8 mouse cellular contexts compared by ENCODE assay signal in genomic region chr11:18871170-18872081, GRCm38 (mm10).
DNase-seq lines count a peak whose midpoint lies in the region; ATAC-seq lines count a peak whose summit lies in the region.

No protein-coding gene starts in this region.

- DNase-seq in ovary, postnatal 10 days (ENCODE audit: low spot score): peak; percentile 49
- no peak for DNase-seq in ovary, adult 18-20 months (ENCODE audit: low spot score)
- DNase-seq in cerebellum, postnatal 25 days: peak; percentile 81 to 87
- DNase-seq in layer of hippocampus, adult 18-20 months (ENCODE audit: low spot score in 2 of 2): no peak
- DNase-seq in left cerebral cortex, adult 18-20 months (ENCODE audit: low spot score in 2 of 2): no peak

- H3K4me2 ChIP-seq in heart, embryonic 15.5 days: peak overlapping the region; percentile 96
- peak overlapping the region; percentile 58 for H3K4me2 ChIP-seq in limb, embryonic 13.5 days (replicated peaks)
- peak overlapping the region; percentile 55 for H3K4me2 ChIP-seq in midbrain, embryonic 16.5 days (ENCODE audit: low read length)

- peaks cover 16% of the 10 kb centered on the region for H3K27me3 ChIP-seq in heart, embryonic 15.5 days
- peaks cover 79% of the 10 kb centered on the region for H3K27me3 ChIP-seq in limb, embryonic 13.5 days
- peaks cover under 1% of the 10 kb centered on the region; the same call in 1 of the 2 replicates for H3K27me3 ChIP-seq in midbrain, embryonic 16.5 days (ENCODE audit: control insufficient read depth, insufficient read depth, low read depth, low read length)

- H3K36me3 ChIP-seq in heart, embryonic 15.5 days: no peaks in the 10 kb centered on the region
- no peaks in the 10 kb centered on the region for H3K36me3 ChIP-seq in limb, embryonic 13.5 days
- no peaks in the 10 kb centered on the region for H3K36me3 ChIP-seq in midbrain, embryonic 16.5 days (ENCODE audit: control insufficient read depth, insufficient read depth, low read length)

- WGBS in heart, embryonic 15.5 days: under 1% methylated on average over 58 of the region's 58 CpGs
- WGBS in limb, embryonic 13.5 days: under 1% methylated on average over 58 of the region's 58 CpGs
- WGBS in midbrain, embryonic 16.5 days: under 1% methylated on average over 58 of the region's 58 CpGs

- H3K9ac ChIP-seq in heart, embryonic 15.5 days: peak overlapping the region; percentile 66
- no peak overlapping the region for H3K9ac ChIP-seq in limb, embryonic 13.5 days
- 0 out of 2 replicates have a peak overlapping the region, but pooled peaks have one; percentile 34 for H3K9ac ChIP-seq in midbrain, embryonic 16.5 days (ENCODE audit: low read depth, low read length)

- H3K4me3 ChIP-seq in heart, embryonic 15.5 days: peak overlapping the region; percentile 58
- H3K4me3 ChIP-seq in limb, embryonic 13.5 days: peak overlapping the region; percentile 34
- peak overlapping the region; percentile 31 for H3K4me3 ChIP-seq in midbrain, embryonic 16.5 days (ENCODE audit: low read depth, low read length)

- peaks cover 33% of the 10 kb centered on the region for H3K4me1 ChIP-seq in heart, embryonic 15.5 days (replicated peaks)
- peaks cover 8% of the 10 kb centered on the region for H3K4me1 ChIP-seq in limb, embryonic 13.5 days
- peaks cover 9% of the 10 kb centered on the region for H3K4me1 ChIP-seq in midbrain, embryonic 16.5 days (ENCODE audit: control insufficient read depth, insufficient read depth, low read length)

- peak; percentile 56 for ATAC-seq in heart, embryonic 15.5 days (replicated peaks; ENCODE audit: insufficient number of reproducible peaks, insufficient read depth, low FRiP score, low read depth)
- no peak for ATAC-seq in limb, embryonic 13.5 days (ENCODE audit: low FRiP score, low read depth)
- ATAC-seq in midbrain, embryonic 16.5 days: peak; percentile 66

- H3K27ac ChIP-seq in heart, embryonic 15.5 days: peak overlapping the region; percentile 57
- no peak overlapping the region for H3K27ac ChIP-seq in limb, embryonic 13.5 days
- no peak overlapping the region for H3K27ac ChIP-seq in midbrain, embryonic 16.5 days (ENCODE audit: low read length)

- H3K9me3 ChIP-seq in heart, embryonic 15.5 days (replicated peaks): no peaks in the 10 kb centered on the region
- H3K9me3 ChIP-seq in limb, embryonic 13.5 days: no peaks in the 10 kb centered on the region
- H3K9me3 ChIP-seq in midbrain, embryonic 16.5 days (replicated peaks; ENCODE audit: control insufficient read depth, low read length, poor library complexity, severe bottlenecking): no peaks in the 10 kb centered on the region

Comparison
In these comparisons a context has a peak if more than half of its experiments do, and no peak if none do; other contexts are left out.
1. DNase-seq: peak in ovary, postnatal 10 days (single experiment) and cerebellum, postnatal 25 days (2 of 2); none in ovary, adult 18-20 months (single experiment), layer of hippocampus, adult 18-20 months (0 of 2) and left cerebral cortex, adult 18-20 months (0 of 2).
2. Peak in every context shown above with its lines, with median percentiles within 50 percentile points of each other: H3K4me2 ChIP-seq and H3K4me3 ChIP-seq.